Mouse (Mus musculus): ENCODE results near the gene Taz.

GRCm38 (mm10) chrX:74277916-74278315, 3.8 kb upstream of the Taz start:
- TF ChIP-seq CTCF (IDR thresholded peaks at IDR 0.05; ENCODE audit: insufficient read depth, low read depth, low read length) = no peak
- no peak for TF ChIP-seq POLR2A (IDR thresholded peaks at IDR 0.05; ENCODE audit: insufficient read depth, low read depth, low read length)

All from olfactory bulb, adult 2 months (tissue).